Mouse (Mus musculus): Measurements from ENCODE around the gene Plscr2. TPM values are rescaled to one million over a fixed set of nuclear protein-coding genes. Genes with fewer than 3 reads are reported as not detected.

Plscr2 gene
- total and polyA plus RNA-seq, 3 experiments = 0.11 to 0.19 TPM; not detected in 1

DNA sequence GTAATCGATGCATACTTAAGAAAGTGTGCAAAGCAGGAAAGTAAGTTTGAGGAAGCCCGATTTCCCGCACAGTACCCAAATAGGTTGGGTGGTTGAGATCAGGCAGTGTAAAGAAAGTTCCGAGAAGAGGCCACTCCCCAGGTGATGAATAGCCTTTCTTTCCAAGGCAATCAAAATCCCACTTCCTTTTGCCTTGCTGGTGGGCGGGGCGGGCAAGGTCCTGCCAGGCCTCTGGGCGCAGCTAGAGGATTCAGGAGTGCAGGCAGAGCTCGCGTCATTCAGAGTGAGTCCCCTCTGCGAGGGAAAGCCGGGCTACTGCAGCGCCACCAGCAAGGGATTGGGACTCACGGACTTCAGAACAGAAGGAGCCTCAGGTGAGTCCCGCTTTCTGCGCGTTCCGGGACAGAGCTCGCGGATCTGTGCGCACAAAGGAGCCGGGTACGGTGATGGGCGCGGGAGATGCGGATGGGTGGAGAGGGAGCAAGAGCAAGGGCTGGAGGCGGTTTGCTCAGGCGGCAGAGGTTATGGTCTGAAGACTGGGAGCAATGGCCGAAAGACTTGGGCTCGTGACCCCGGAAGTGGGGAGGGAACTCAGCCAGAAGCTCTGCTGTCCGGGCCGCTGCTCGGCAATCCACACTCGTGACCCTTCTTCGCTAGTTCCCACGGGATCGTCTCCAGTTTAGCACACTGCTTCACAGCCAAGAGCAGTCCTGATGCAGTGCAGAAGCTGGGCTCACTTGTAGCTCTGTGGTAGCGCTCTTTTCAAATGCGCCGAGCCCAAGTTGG lies 25.2 kb upstream of the Plscr2 start:
- Histone ChIP-seq H3K36me3 (ENCODE audit: control insufficient read depth in 1 of 2, insufficient read depth in 2 of 2, low read length in 2 of 2) (peaks cover 0 to 10% of the 10 kb centered on the region in 2 experiments; a peak in 2 of 4 replicates), H3K79me2 (ENCODE audit: control insufficient read depth, insufficient read depth, low read length, poor library complexity) (peaks cover 2% of the 10 kb centered on the region; the same call in 1 of the 2 replicates), H3K27me3 (ENCODE audit: control insufficient read depth in 1 of 2, insufficient read depth in 2 of 2, low read length in 2 of 2) (no peaks in the 10 kb centered on the region), H3K9me3 (replicated peaks; ENCODE audit: insufficient read depth, low read length) (no peaks in the 10 kb centered on the region), H3K27ac (ENCODE audit: control insufficient read depth, low read depth, low read length) (peak overlapping the region; percentile 45), H3K9ac (ENCODE audit: control insufficient read depth, low read depth, low read length, poor library complexity, severe bottlenecking) (peak overlapping the region; percentile 81), H3K4me3 (ENCODE audit: control insufficient read depth in 1 of 2, insufficient read depth in 1 of 2, low read depth in 2 of 2, low read length in 2 of 2) (peak overlapping the region; percentile 83 to 86), H3K4me1 (ENCODE audit: control insufficient read depth in 1 of 2, insufficient read depth in 2 of 2, low read length in 2 of 2) (peaks cover 0 to 9% of the 10 kb centered on the region in 2 experiments; a peak in 2 of 4 replicates)
- TF ChIP-seq USF1 (IDR thresholded peaks at IDR 0.05; ENCODE audit: low read depth, low read length) = peak; percentile 62; the same call in 1 of the 2 replicates
- no peak for TF ChIP-seq CHD1 (IDR thresholded peaks at IDR 0.05; ENCODE audit: low read depth, low read length)
- no peak for TF ChIP-seq GABPA (IDR thresholded peaks at IDR 0.05; ENCODE audit: low read depth, low read length)
- TF ChIP-seq ZC3H11A (IDR thresholded peaks at IDR 0.05; ENCODE audit: low read depth, low read length) = no peak
- 0 out of 4 replicates have a peak, but pooled peaks of 1 of the 2 experiments have one; percentile 2 for TF ChIP-seq EP300 (IDR thresholded peaks at IDR 0.05; ENCODE audit: low read depth in 1 of 2, low read length in 2 of 2)
- TF ChIP-seq MYB (IDR thresholded peaks at IDR 0.05; ENCODE audit: low read depth, low read length) = no peak
- 0 out of 2 replicates have a peak, but pooled peaks have one; percentile 32 for TF ChIP-seq TBP (IDR thresholded peaks at IDR 0.05; ENCODE audit: low read depth, low read length)
- TF ChIP-seq POLR2A (IDR thresholded peaks at IDR 0.05; ENCODE audit: control insufficient read depth in 1 of 2, insufficient read depth in 1 of 2, low read depth in 1 of 2, low read length in 2 of 2, poor library complexity in 1 of 2) = peak in 1 of 2 experiments; percentile 55; a peak in 1 of 4 replicates
- TF ChIP-seq ETS1 (IDR thresholded peaks at IDR 0.05; ENCODE audit: low read depth, low read length) = peak; percentile 6; the same call in 1 of the 2 replicates
- peak; percentile 85 for TF ChIP-seq ELF1 (IDR thresholded peaks at IDR 0.05; ENCODE audit: low read depth, low read length)
- no peak for TF ChIP-seq ZKSCAN1 (IDR thresholded peaks at IDR 0.05; ENCODE audit: low read depth, low read length)
- no peak for TF ChIP-seq NRF1 (IDR thresholded peaks at IDR 0.05; ENCODE audit: insufficient read depth, low read depth, low read length, poor library complexity, severe bottlenecking)
- 0 out of 2 replicates have a peak, but pooled peaks have one; percentile 55 for TF ChIP-seq UBTF (IDR thresholded peaks at IDR 0.05; ENCODE audit: borderline replicate concordance, insufficient read depth, low read depth, low read length)
- no peak for TF ChIP-seq ZMIZ1 (IDR thresholded peaks at IDR 0.05; ENCODE audit: low read depth, low read length)
- peak; percentile 68 for DNase-seq (ENCODE audit: low read depth, low spot score)

DNA sequence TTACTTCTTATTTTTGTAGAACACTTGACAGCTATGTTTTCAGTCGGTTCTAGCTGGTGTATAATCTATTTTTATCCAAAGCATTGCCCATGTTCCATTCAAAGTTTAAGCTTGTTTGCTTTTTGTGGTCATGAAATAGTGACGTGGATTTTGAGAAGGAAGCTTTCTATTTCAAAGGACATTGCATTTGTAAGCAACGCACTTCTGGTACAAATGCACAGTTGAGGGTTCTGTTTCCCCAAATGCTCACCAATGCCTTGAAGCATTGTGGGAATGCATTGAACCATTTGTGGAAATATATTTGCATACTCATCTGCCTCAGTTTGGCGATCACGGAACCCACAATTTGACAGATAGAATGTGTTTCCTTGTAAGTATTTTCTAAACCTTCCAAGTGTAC lies 22.7 kb upstream of the Plscr2 start:
- Histone ChIP-seq H3K27me3 (ENCODE audit: control insufficient read depth in 1 of 2, insufficient read depth in 2 of 2, low read length in 2 of 2) (no peaks in the 10 kb centered on the region), H3K79me2 (ENCODE audit: control insufficient read depth, insufficient read depth, low read length, poor library complexity) (peaks cover 2% of the 10 kb centered on the region; the same call in 1 of the 2 replicates), H3K36me3 (ENCODE audit: control insufficient read depth in 1 of 2, insufficient read depth in 2 of 2, low read length in 2 of 2) (peaks cover 0 to 7% of the 10 kb centered on the region in 2 experiments; a peak in 2 of 4 replicates), H3K4me1 (ENCODE audit: control insufficient read depth in 1 of 2, insufficient read depth in 2 of 2, low read length in 2 of 2) (peaks cover 0 to 9% of the 10 kb centered on the region in 2 experiments; a peak in 2 of 4 replicates), H3K4me3 (ENCODE audit: control insufficient read depth in 1 of 2, insufficient read depth in 1 of 2, low read depth in 2 of 2, low read length in 2 of 2) (no peak overlapping the region), H3K9me3 (replicated peaks; ENCODE audit: insufficient read depth, low read length) (no peaks in the 10 kb centered on the region), H3K27ac (ENCODE audit: control insufficient read depth, low read depth, low read length) (no peak overlapping the region), H3K9ac (ENCODE audit: control insufficient read depth, low read depth, low read length, poor library complexity, severe bottlenecking) (no peak overlapping the region)
- no peak for TF ChIP-seq POLR2AphosphoS5 (IDR thresholded peaks at IDR 0.05; ENCODE audit: borderline replicate concordance, low read depth, low read length)
- TF ChIP-seq MAX (IDR thresholded peaks at IDR 0.05; ENCODE audit: low read length) = no peak
- no peak for TF ChIP-seq USF1 (IDR thresholded peaks at IDR 0.05; ENCODE audit: low read depth, low read length)
- TF ChIP-seq POLR2A (IDR thresholded peaks at IDR 0.05; ENCODE audit: control insufficient read depth in 1 of 2, insufficient read depth in 1 of 2, low read depth in 1 of 2, low read length in 2 of 2, poor library complexity in 1 of 2) = no peak
- TF ChIP-seq MYB (IDR thresholded peaks at IDR 0.05; ENCODE audit: low read depth, low read length) = no peak
- TF ChIP-seq ZNF384 (IDR thresholded peaks at IDR 0.05; ENCODE audit: low read depth, low read length) = no peak
- no peak for TF ChIP-seq CHD1 (IDR thresholded peaks at IDR 0.05; ENCODE audit: low read depth, low read length)
- TF ChIP-seq TAL1 (IDR thresholded peaks at IDR 0.05; ENCODE audit: low read length) = no peak
- no peak for TF ChIP-seq ETS1 (IDR thresholded peaks at IDR 0.05; ENCODE audit: low read depth, low read length)
- no peak for TF ChIP-seq SIN3A (IDR thresholded peaks at IDR 0.05; ENCODE audit: low read length)
- DNase-seq (ENCODE audit: low read depth, low spot score) = no peak

Data from MEL (cell line).